Mouse (Mus musculus) B cell, adult (primary cell): ENCODE data around the gene Emcn. TPM values are rescaled to one million over a fixed set of nuclear protein-coding genes. Genes with fewer than 3 reads are reported as not detected.

Experiments used
- total RNA-seq: library from RNA; stranded (reverse); gene quantifications from 4 replicates; pipeline ENCODE4 v1.2.4, GENCODE M21; 2023; ENCODE audit not compliant: inconsistent age

Gene Emcn
- not detected in 4 replicates for total RNA-seq

DNA sequence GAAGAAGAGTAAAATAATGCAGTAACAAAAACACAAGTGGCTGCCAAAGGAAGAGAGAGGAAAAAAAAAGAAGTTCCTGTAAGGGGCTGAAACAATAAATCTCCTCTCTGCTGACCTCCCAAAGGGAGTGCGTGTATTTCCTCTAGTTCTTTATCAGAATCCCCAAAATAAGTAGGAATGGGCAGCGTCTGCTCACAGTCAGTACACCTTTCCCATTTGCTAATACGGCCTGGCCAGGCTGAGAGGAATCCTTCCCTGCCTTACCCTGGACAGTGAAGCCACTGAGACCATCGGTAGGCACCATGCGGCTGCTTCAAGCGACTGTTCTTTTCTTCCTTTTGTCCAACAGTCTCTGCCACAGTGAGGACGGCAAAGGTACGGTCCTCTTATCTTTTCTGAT lies at the start of gene Emcn:
Emcn (plus strand) TSS at position 130 of the 400 bp plus-strand sequence.

